In the genomic region with DNA sequence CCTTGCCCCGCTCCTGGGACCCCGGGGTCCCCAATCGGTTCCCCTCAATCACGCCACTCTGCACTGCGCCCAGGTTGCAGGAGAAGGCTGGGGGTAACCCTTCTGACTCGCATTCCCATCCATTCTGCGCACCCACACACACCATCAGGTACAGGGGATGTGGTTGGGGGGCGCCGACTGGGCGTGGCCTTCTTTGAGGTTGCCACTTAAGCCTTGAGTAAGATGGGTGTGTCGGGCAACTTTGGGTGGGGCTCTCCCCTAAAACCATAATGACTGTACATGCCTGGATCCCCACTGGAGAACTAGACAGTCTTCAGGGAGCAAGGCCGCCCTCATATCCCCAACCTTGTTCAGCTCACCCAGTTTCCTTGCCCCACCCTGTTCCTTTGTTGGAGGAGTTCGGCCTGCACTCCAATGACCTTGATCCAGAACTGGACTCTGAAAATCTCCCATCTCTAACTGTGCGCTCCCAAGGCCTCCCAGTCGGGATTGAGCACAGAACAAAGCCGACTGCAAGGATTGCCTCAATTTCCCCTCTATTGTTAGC, we compare ENCODE assay signal across 8 mouse cellular contexts. TPM values are rescaled to one million over a fixed set of nuclear protein-coding genes. Genes with fewer than 3 reads are reported as not detected.
DNase-seq lines count a peak whose midpoint lies in the region; ATAC-seq and TF ChIP-seq lines count a peak whose summit lies in the region.

No protein-coding gene starts in this region.

- no peak for DNase-seq in heart, adult 18-20 months
- no peak for DNase-seq in urinary bladder, adult 18-20 months (ENCODE audit: low spot score in 2 of 2)
- DNase-seq in urinary bladder, postnatal 25 days (ENCODE audit: low spot score): no peak
- no peak for DNase-seq in lung, postnatal 14 days

- peak overlapping the region; percentile 56 for H3K4me2 ChIP-seq in heart, embryonic 14.5 days (ENCODE audit: low read length)
- H3K4me2 ChIP-seq in embryonic facial prominence, embryonic 15.5 days (replicated peaks): peak overlapping the region; percentile 67
- H3K4me2 ChIP-seq in liver, embryonic 12.5 days: peak overlapping the region; percentile 62

- peak; percentile 10; the same call in 1 of the 2 replicates for ATAC-seq in heart, embryonic 14.5 days (ENCODE audit: insufficient number of reproducible peaks, insufficient read depth, low FRiP score, low read depth)
- ATAC-seq in embryonic facial prominence, embryonic 15.5 days (ENCODE audit: insufficient number of reproducible peaks, low FRiP score, low TSS enrichment, low read depth): no peak
- ATAC-seq in liver, embryonic 12.5 days: no peak

- no peaks in the 10 kb centered on the region for H3K9me3 ChIP-seq in heart, embryonic 14.5 days (ENCODE audit: control insufficient read depth, low read length)
- H3K9me3 ChIP-seq in ES-Bruce4 (replicated peaks; ENCODE audit: control insufficient read depth, insufficient read depth, low read length, poor library complexity, severe bottlenecking): no peaks in the 10 kb centered on the region
- no peaks in the 10 kb centered on the region for H3K9me3 ChIP-seq in embryonic facial prominence, embryonic 15.5 days (replicated peaks)
- H3K9me3 ChIP-seq in liver, embryonic 12.5 days (replicated peaks): no peaks in the 10 kb centered on the region

- peaks cover 27 to 30% of the 10 kb centered on the region in 2 experiments for H3K4me1 ChIP-seq in heart, embryonic 14.5 days (ENCODE audit: control insufficient read depth in 2 of 2, insufficient read depth in 2 of 2, low read length in 2 of 2)
- peaks cover 9% of the 10 kb centered on the region for H3K4me1 ChIP-seq in ES-Bruce4 (ENCODE audit: control insufficient read depth, insufficient read depth, low read length)
- H3K4me1 ChIP-seq in embryonic facial prominence, embryonic 15.5 days: peaks cover 27% of the 10 kb centered on the region
- peaks cover 84% of the 10 kb centered on the region for H3K4me1 ChIP-seq in liver, embryonic 12.5 days

- H3K4me3 ChIP-seq in heart, embryonic 14.5 days (ENCODE audit: control insufficient read depth in 1 of 2, insufficient read depth in 1 of 2, low read depth in 1 of 2, low read length in 2 of 2): peak overlapping the region; percentile 33
- H3K4me3 ChIP-seq in ES-Bruce4 (ENCODE audit: low read depth, low read length): peak overlapping the region; percentile 67
- H3K4me3 ChIP-seq in embryonic facial prominence, embryonic 15.5 days (replicated peaks): peak overlapping the region; percentile 42
- peak overlapping the region; percentile 32 for H3K4me3 ChIP-seq in liver, embryonic 12.5 days

- H3K36me3 ChIP-seq in heart, embryonic 14.5 days (ENCODE audit: control insufficient read depth, insufficient read depth, low read length): no peaks in the 10 kb centered on the region
- H3K36me3 ChIP-seq in ES-Bruce4 (ENCODE audit: control insufficient read depth, insufficient read depth, low read length, poor library complexity, severe bottlenecking): no peaks in the 10 kb centered on the region
- H3K36me3 ChIP-seq in embryonic facial prominence, embryonic 15.5 days: no peaks in the 10 kb centered on the region
- H3K36me3 ChIP-seq in liver, embryonic 12.5 days: no peaks in the 10 kb centered on the region

- TF ChIP-seq POLR2A in ES-Bruce4 (IDR thresholded peaks at IDR 0.05; ENCODE audit: insufficient read depth, low read length): no peak

- no peak for TF ChIP-seq EP300 in ES-Bruce4 (IDR thresholded peaks at IDR 0.05; ENCODE audit: insufficient read depth, low read depth, low read length)

- WGBS in heart, embryonic 14.5 days: 12% methylated on average over 16 of the region's 16 CpGs
- 2% methylated on average over 16 of the region's 16 CpGs for WGBS in embryonic facial prominence, embryonic 15.5 days
- WGBS in liver, embryonic 12.5 days (ENCODE audit: insufficient replicate concordance): 14% methylated on average over 16 of the region's 16 CpGs

- no peak overlapping the region for H3K27ac ChIP-seq in heart, embryonic 14.5 days (replicated peaks in 1 of 2; ENCODE audit: control insufficient read depth in 1 of 2, insufficient read depth in 1 of 2, low read depth in 2 of 2, low read length in 2 of 2)
- peak overlapping the region; percentile 14; the same call in 1 of the 2 replicates for H3K27ac ChIP-seq in ES-Bruce4 (ENCODE audit: insufficient read depth, low read length)
- H3K27ac ChIP-seq in embryonic facial prominence, embryonic 15.5 days (replicated peaks): peak overlapping the region; percentile 60; the same call in 1 of the 2 replicates
- H3K27ac ChIP-seq in liver, embryonic 12.5 days: no peak overlapping the region

- no peak for TF ChIP-seq CTCF in ES-Bruce4 (IDR thresholded peaks at IDR 0.05; ENCODE audit: low read depth, low read length)

- H3K9ac ChIP-seq in heart, embryonic 14.5 days (ENCODE audit: low read length): no peak overlapping the region
- H3K9ac ChIP-seq in ES-Bruce4 (ENCODE audit: low read depth, poor library complexity, severe bottlenecking): peak overlapping the region; percentile 30; the same call in 1 of the 2 replicates
- no peak overlapping the region for H3K9ac ChIP-seq in embryonic facial prominence, embryonic 15.5 days
- no peak overlapping the region for H3K9ac ChIP-seq in liver, embryonic 12.5 days

- peaks cover 52% of the 10 kb centered on the region for H3K27me3 ChIP-seq in heart, embryonic 14.5 days (ENCODE audit: control insufficient read depth, insufficient read depth, low read length)
- H3K27me3 ChIP-seq in ES-Bruce4 (ENCODE audit: control insufficient read depth, insufficient read depth, low read length, poor library complexity, severe bottlenecking): no peaks in the 10 kb centered on the region
- H3K27me3 ChIP-seq in embryonic facial prominence, embryonic 15.5 days: peaks cover 57% of the 10 kb centered on the region
- H3K27me3 ChIP-seq in liver, embryonic 12.5 days (replicated peaks): peaks cover 64% of the 10 kb centered on the region

RNA-seq across cellular contexts. Expression of a gene that starts 0.6 kb away (rescaled TPM):
- 1.5 and 6.1 TPM in 2 replicates for polyA plus RNA-seq in heart, embryonic 14.5 days (2014; fragmentation: Nextera tagmentation; extraction: Ambion mirVana)
- total RNA-seq in heart, adult 18-20 months (2021): under 1 TPM; 0.22 to 0.26 TPM
- 19.6 and 20.1 TPM in 2 replicates for polyA plus RNA-seq in ES-Bruce4 (2011; ENCODE audit: insufficient read depth, insufficient read length, low read depth, missing spikeins)
- 43.1 and 48.1 TPM in 2 replicates for polyA plus RNA-seq in embryonic facial prominence, embryonic 15.5 days (2015; fragmentation: Nextera tagmentation; extraction: Ambion mirVana)
- 0.41 and 0.76 TPM in 2 replicates for polyA plus RNA-seq in liver, embryonic 12.5 days (2016; fragmentation: Nextera tagmentation; extraction: Ambion mirVana)

RNA-seq across cellular contexts. Expression of a gene that starts 4.9 kb away (rescaled TPM):
- polyA plus RNA-seq in heart, embryonic 14.5 days (2014; fragmentation: Nextera tagmentation; extraction: Ambion mirVana): 0.07 TPM in 1 of 2 replicates, not detected in the other
- total RNA-seq in heart, adult 18-20 months (2021): not detected
- polyA plus RNA-seq in ES-Bruce4 (2011; ENCODE audit: insufficient read depth, insufficient read length, low read depth, missing spikeins): not detected in 2 replicates
- polyA plus RNA-seq in embryonic facial prominence, embryonic 15.5 days (2015; fragmentation: Nextera tagmentation; extraction: Ambion mirVana): 0.38 and 0.47 TPM in 2 replicates
- polyA plus RNA-seq in liver, embryonic 12.5 days (2016; fragmentation: Nextera tagmentation; extraction: Ambion mirVana): not detected in 2 replicates

RNA-seq across cellular contexts. Expression of a gene that starts 11.5 kb away (rescaled TPM):
- polyA plus RNA-seq in heart, embryonic 14.5 days (2014; fragmentation: Nextera tagmentation; extraction: Ambion mirVana): 31.7 and 32.4 TPM in 2 replicates
- total RNA-seq in heart, adult 18-20 months (2021): 10 to 100 TPM; 64.5 to 64.6 TPM
- 76.6 and 81.6 TPM in 2 replicates for polyA plus RNA-seq in ES-Bruce4 (2011; ENCODE audit: insufficient read depth, insufficient read length, low read depth, missing spikeins)
- polyA plus RNA-seq in embryonic facial prominence, embryonic 15.5 days (2015; fragmentation: Nextera tagmentation; extraction: Ambion mirVana): 40.4 and 40.5 TPM in 2 replicates
- polyA plus RNA-seq in liver, embryonic 12.5 days (2016; fragmentation: Nextera tagmentation; extraction: Ambion mirVana): 17.2 and 18.4 TPM in 2 replicates

RNA-seq across cellular contexts. Expression of a gene that starts 38.3 kb away (rescaled TPM):
- 149 and 163 TPM in 2 replicates for polyA plus RNA-seq in heart, embryonic 14.5 days (2014; fragmentation: Nextera tagmentation; extraction: Ambion mirVana)
- 100 to 1,000 TPM; 129 to 152 TPM for total RNA-seq in heart, adult 18-20 months (2021)
- 239 TPM in 2 replicates for polyA plus RNA-seq in ES-Bruce4 (2011; ENCODE audit: insufficient read depth, insufficient read length, low read depth, missing spikeins)
- 174 and 176 TPM in 2 replicates for polyA plus RNA-seq in embryonic facial prominence, embryonic 15.5 days (2015; fragmentation: Nextera tagmentation; extraction: Ambion mirVana)
- 79.2 and 94.3 TPM in 2 replicates for polyA plus RNA-seq in liver, embryonic 12.5 days (2016; fragmentation: Nextera tagmentation; extraction: Ambion mirVana)

Comparison
In these comparisons a context has a peak if more than half of its experiments do, and no peak if none do; other contexts are left out.
1. H3K27ac ChIP-seq: peak in ES-Bruce4 (single experiment) and embryonic facial prominence, embryonic 15.5 days (single experiment); none in heart, embryonic 14.5 days (0 of 2) and liver, embryonic 12.5 days (single experiment).
2. Peak in every context shown above with its lines, with median percentiles within 50 percentile points of each other: H3K4me2 ChIP-seq and H3K4me3 ChIP-seq.